Mouse (Mus musculus): ENCODE data around the gene Btla. TPM values are rescaled to one million over a fixed set of nuclear protein-coding genes. Genes with fewer than 3 reads are reported as not detected.
A peak's percentile ranks its signal among the peaks of the same experiment; 100 is the strongest.

Gene Btla
- polyA plus RNA-seq (2015; fragmentation: Nextera tagmentation; extraction: Ambion mirVana) = 0.10 TPM in 2 replicates

DNA sequence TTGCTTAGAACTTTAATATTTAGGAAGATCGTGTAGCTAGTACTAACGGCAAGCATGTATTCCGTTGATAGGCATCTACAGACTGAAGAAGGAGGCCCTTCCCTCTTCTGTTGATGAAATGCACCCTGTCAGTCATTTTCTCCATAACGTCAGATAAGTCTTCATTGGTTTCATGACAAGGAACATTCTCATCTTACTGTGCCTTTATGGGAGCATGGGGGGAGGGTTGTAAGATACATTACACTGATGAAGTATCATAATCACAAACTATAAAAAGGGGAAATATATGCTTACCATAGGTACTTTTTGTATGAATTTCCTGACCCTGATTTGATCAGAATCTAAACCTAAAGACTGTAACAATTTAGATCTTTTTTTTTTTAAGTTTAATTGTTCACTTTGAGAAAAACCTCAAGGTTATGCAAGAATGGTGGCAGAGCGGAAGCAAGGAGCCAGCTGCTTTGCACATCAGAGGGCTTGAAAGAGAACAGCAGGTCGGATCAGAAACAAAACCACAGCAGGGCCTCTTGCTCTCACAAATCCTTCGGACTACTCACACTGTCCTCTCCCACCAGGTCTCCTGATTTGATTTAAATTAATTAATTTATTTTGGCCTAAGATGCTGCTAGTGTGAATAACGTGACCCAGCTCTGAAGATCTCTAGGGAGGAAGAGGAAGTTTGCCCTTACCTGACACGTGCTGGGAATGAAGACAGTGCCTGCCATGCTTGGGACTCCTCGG is at the start of gene Btla:
Gene Btla, plus strand, starts transcription at position 668 of the 741 bp plus-strand sequence.
- H3K4me3 ChIP-seq (ENCODE audit: low read depth, low read length) = no peak within 1 kb of the TSS
- 29% methylated on average over 10 of the region's 10 CpGs for WGBS
- ATAC-seq = no peak
- no peaks in the 10 kb centered on the region for H3K4me1 ChIP-seq (ENCODE audit: control insufficient read depth, insufficient read depth, low read length)
- no peaks in the 10 kb centered on the region for H3K27me3 ChIP-seq (ENCODE audit: control insufficient read depth, insufficient read depth, low read depth, low read length)
- H3K9me3 ChIP-seq (replicated peaks; ENCODE audit: control insufficient read depth, low read length, poor library complexity, severe bottlenecking) = no peaks in the 10 kb centered on the region
- no peak within 1 kb of the TSS for H3K4me2 ChIP-seq (ENCODE audit: low read length)
- H3K9ac ChIP-seq (ENCODE audit: low read depth, low read length) = no peak within 1 kb of the TSS
- H3K27ac ChIP-seq (ENCODE audit: low read length) = no peak within 1 kb of the TSS
- H3K36me3 ChIP-seq (ENCODE audit: control insufficient read depth, insufficient read depth, low read length) = no peaks in the 10 kb centered on the region

DNA sequence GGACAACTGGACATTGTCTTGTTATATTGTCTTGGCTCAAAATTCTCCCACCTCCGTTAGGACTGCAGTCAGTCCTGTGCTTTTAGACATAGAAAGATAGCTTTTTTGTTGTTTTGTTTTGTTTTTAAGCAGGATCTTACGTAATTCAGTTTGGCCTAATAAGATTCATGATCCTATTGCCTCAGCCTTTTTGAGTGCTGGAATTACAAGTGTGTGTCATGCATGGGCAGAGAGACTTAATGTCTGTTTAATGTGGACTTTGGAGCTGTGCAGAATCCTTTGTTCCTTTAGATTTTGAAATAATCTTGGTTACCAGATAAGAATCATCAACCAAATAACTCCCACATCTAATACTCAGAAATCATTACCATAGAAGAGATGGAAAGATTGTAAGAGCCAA is 45.6 kb upstream of the Btla start:
- H3K27ac ChIP-seq (ENCODE audit: low read length) = no peak overlapping the region
- H3K36me3 ChIP-seq (ENCODE audit: control insufficient read depth, insufficient read depth, low read length) = peaks cover 7% of the 10 kb centered on the region; the same call in 1 of the 2 replicates
- no peak for ATAC-seq
- H3K9ac ChIP-seq (ENCODE audit: low read depth, low read length) = no peak overlapping the region
- no peaks in the 10 kb centered on the region for H3K4me1 ChIP-seq (ENCODE audit: control insufficient read depth, insufficient read depth, low read length)
- H3K27me3 ChIP-seq (ENCODE audit: control insufficient read depth, insufficient read depth, low read depth, low read length) = no peaks in the 10 kb centered on the region
- no peak overlapping the region for H3K4me3 ChIP-seq (ENCODE audit: low read depth, low read length)
- no peak overlapping the region for H3K4me2 ChIP-seq (ENCODE audit: low read length)
- no peaks in the 10 kb centered on the region for H3K9me3 ChIP-seq (replicated peaks; ENCODE audit: control insufficient read depth, low read length, poor library complexity, severe bottlenecking)
- whole genome bisulfite sequencing = 84% methylated on average over 2 of the region's 2 CpGs

DNA sequence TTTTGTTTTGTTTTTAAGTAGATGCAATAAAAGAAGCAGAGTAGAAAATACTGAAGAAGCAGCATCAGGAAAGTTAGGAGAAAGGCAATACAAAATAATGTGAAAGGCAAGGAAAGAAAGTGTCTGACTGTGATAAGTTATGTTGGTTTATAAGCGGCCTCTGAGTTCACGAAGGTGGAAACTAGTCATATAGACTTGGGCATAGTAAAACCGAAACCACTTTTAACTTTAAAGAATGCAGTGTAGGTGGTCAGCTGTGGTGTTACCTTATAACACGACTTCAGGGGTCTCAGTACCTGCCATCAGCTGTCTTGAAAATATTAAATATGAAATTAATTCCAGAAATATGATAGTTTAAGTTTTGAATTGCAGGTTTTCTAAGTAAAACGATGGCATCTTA is 42.3 kb upstream of the Btla start:
- no peak overlapping the region for H3K9ac ChIP-seq (ENCODE audit: low read depth, low read length)
- no peak overlapping the region for H3K27ac ChIP-seq (ENCODE audit: low read length)
- ATAC-seq = no peak
- no peaks in the 10 kb centered on the region for H3K9me3 ChIP-seq (replicated peaks; ENCODE audit: control insufficient read depth, low read length, poor library complexity, severe bottlenecking)
- no peaks in the 10 kb centered on the region for H3K4me1 ChIP-seq (ENCODE audit: control insufficient read depth, insufficient read depth, low read length)
- H3K4me2 ChIP-seq (ENCODE audit: low read length) = no peak overlapping the region
- no peaks in the 10 kb centered on the region for H3K27me3 ChIP-seq (ENCODE audit: control insufficient read depth, insufficient read depth, low read depth, low read length)
- peaks cover 8% of the 10 kb centered on the region for H3K36me3 ChIP-seq (ENCODE audit: control insufficient read depth, insufficient read depth, low read length)
- H3K4me3 ChIP-seq (ENCODE audit: low read depth, low read length) = no peak overlapping the region
- WGBS = 94% methylated on average over 5 of the region's 5 CpGs

DNA sequence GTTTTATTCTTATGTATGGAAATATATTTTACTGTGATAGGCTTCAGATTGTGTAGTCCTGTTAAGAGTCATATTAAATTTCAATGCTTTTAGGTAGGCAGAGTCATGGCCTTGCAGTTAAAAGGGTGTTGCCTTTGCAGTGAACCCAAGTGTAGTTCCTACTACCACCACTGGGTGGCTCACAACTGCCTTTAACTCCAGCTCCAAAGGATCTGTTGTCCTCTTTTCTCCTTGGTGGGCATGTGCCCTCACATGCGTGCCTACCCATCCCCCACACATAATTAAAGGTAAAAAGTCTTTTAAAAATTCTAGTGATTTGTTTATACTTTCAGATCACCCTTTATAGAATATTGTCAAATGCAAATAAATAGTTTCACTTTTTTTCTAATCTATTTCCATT is 31.5 kb upstream of the Btla start:
- no peak overlapping the region for H3K27ac ChIP-seq (ENCODE audit: low read length)
- H3K4me3 ChIP-seq (ENCODE audit: low read depth, low read length) = no peak overlapping the region
- WGBS = 0% methylated on average over 1 of the region's 1 CpGs
- H3K9ac ChIP-seq (ENCODE audit: low read depth, low read length) = no peak overlapping the region
- no peaks in the 10 kb centered on the region for H3K9me3 ChIP-seq (replicated peaks; ENCODE audit: control insufficient read depth, low read length, poor library complexity, severe bottlenecking)
- peak; percentile 40 for ATAC-seq
- H3K4me2 ChIP-seq (ENCODE audit: low read length) = no peak overlapping the region
- H3K4me1 ChIP-seq (ENCODE audit: control insufficient read depth, insufficient read depth, low read length) = no peaks in the 10 kb centered on the region
- no peaks in the 10 kb centered on the region for H3K27me3 ChIP-seq (ENCODE audit: control insufficient read depth, insufficient read depth, low read depth, low read length)
- 0 out of 2 replicates have a peak, but pooled peaks cover 4% of the 10 kb centered on the region for H3K36me3 ChIP-seq (ENCODE audit: control insufficient read depth, insufficient read depth, low read length)

DNA sequence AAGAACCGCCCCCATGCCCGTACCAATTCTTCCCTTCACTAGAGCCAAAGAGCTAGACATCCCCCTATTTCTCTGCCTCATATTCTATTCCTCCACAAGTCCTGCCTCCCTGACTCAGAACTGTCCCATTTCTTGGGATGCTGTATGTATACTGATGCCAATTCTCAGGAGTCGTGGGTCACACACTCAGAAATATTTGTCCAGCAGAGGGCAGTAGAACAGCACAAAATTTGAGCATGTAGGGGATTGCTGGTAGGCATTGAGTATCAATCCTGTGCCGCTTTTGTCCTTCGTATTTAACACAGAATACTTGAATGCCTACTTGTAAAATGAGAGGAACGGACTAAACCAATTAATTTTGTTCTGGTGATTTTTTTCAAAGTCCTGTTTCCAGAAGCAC is 27.3 kb upstream of the Btla start:
- peak; percentile 93 for ATAC-seq
- H3K9me3 ChIP-seq (replicated peaks; ENCODE audit: control insufficient read depth, low read length, poor library complexity, severe bottlenecking) = no peaks in the 10 kb centered on the region
- no peaks in the 10 kb centered on the region for H3K4me1 ChIP-seq (ENCODE audit: control insufficient read depth, insufficient read depth, low read length)
- no peak overlapping the region for H3K27ac ChIP-seq (ENCODE audit: low read length)
- no peak overlapping the region for H3K4me3 ChIP-seq (ENCODE audit: low read depth, low read length)
- 31% methylated on average over 6 of the region's 6 CpGs for WGBS
- H3K36me3 ChIP-seq (ENCODE audit: control insufficient read depth, insufficient read depth, low read length) = no peaks in the 10 kb centered on the region
- H3K4me2 ChIP-seq (ENCODE audit: low read length) = no peak overlapping the region
- no peaks in the 10 kb centered on the region for H3K27me3 ChIP-seq (ENCODE audit: control insufficient read depth, insufficient read depth, low read depth, low read length)
- no peak overlapping the region for H3K9ac ChIP-seq (ENCODE audit: low read depth, low read length)

DNA sequence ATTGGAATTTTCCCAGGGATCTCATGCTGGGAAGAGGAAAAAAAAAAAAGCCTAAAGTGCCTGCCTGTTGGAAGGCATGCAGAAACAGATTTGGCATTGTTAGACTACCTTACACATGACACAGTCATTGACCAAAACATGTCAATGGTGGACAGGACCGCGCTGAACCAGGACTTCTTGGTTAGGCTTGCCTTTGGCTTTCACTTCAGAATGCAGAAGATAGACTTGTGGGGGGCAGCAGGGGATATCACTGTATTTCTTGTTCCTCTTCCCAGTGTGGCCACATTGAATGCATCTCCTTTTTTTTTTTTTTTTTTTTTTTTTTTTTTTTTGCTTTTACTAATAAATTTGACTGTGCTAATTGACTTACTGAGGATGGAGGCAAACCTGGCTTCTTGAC is 22.7 kb upstream of the Btla start:
- 93% methylated on average over 2 of the region's 2 CpGs for WGBS
- H3K4me2 ChIP-seq (ENCODE audit: low read length) = no peak overlapping the region
- H3K9me3 ChIP-seq (replicated peaks; ENCODE audit: control insufficient read depth, low read length, poor library complexity, severe bottlenecking) = no peaks in the 10 kb centered on the region
- H3K36me3 ChIP-seq (ENCODE audit: control insufficient read depth, insufficient read depth, low read length) = no peaks in the 10 kb centered on the region
- H3K4me1 ChIP-seq (ENCODE audit: control insufficient read depth, insufficient read depth, low read length) = no peaks in the 10 kb centered on the region
- no peak overlapping the region for H3K4me3 ChIP-seq (ENCODE audit: low read depth, low read length)
- ATAC-seq = no peak
- H3K9ac ChIP-seq (ENCODE audit: low read depth, low read length) = no peak overlapping the region
- H3K27ac ChIP-seq (ENCODE audit: low read length) = no peak overlapping the region
- H3K27me3 ChIP-seq (ENCODE audit: control insufficient read depth, insufficient read depth, low read depth, low read length) = no peaks in the 10 kb centered on the region

DNA sequence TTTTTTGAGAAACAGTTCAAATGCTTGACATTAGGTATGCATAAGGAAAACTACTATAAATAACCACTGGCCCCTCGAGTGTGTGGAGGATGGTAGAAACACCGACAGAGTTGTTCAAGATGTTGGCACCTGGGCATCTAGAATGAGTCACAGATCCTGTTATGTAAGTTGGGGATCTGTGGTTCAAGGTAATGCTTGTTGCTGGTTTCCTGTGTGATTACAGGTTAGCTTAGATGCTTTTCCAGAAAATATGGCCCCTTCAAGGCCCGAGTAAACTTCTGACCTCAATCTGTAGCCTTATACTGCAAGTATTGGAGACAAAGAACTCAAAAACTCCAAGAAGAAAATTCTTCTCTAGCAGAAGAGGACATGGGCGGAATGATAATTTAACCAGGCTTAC is 19.7 kb upstream of the Btla start:
- Histone ChIP-seq H3K36me3 (ENCODE audit: control insufficient read depth, insufficient read depth, low read length) (no peaks in the 10 kb centered on the region), H3K4me2 (ENCODE audit: low read length) (no peak overlapping the region), H3K9me3 (replicated peaks; ENCODE audit: control insufficient read depth, low read length, poor library complexity, severe bottlenecking) (no peaks in the 10 kb centered on the region), H3K9ac (ENCODE audit: low read depth, low read length) (no peak overlapping the region), H3K4me1 (ENCODE audit: control insufficient read depth, insufficient read depth, low read length) (no peaks in the 10 kb centered on the region), H3K27ac (ENCODE audit: low read length) (no peak overlapping the region), H3K27me3 (ENCODE audit: control insufficient read depth, insufficient read depth, low read depth, low read length) (no peaks in the 10 kb centered on the region), H3K4me3 (ENCODE audit: low read depth, low read length) (no peak overlapping the region)
- 88% methylated on average over 4 of the region's 4 CpGs for WGBS
- no peak for ATAC-seq

DNA sequence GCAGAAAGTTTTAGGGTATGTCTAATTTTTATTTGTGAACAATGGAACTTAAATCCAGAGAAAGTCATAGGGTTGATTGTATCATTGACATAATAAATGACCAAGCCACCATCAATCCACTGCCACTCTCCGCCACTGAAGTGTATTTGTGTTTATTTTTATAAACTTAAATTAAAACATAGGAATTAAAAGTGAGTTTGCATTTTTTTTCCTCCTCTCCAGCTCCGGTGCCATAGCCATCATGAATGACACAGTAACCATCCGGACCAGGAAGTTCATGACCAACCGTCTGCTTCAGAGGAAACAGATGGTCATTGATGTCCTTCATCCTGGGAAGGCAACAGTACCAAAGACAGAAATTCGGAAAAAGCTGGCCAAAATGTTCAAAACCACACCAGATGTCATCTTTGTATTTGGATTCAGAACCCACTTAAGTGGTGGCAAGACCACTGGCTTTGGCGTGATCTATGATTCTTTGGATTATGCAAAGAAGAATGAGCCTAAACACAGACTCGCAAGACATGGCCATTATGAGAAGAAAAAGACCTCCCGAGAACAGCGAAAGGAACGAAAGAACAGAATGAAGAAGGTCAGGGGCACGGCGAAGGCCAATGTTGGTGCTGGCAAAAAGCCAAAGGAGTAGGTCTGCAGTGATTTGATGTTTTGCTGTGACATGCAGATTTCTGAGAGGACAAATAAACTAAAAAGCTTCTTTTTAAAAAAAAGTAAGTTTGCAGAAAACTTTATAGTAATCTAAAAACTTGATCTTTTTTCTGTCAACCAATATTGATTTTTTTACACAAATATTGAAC is 19.1 kb upstream of the Btla start:
- H3K4me2 ChIP-seq (ENCODE audit: low read length) = no peak overlapping the region
- WGBS = 75% methylated on average over 12 of the region's 12 CpGs

DNA sequence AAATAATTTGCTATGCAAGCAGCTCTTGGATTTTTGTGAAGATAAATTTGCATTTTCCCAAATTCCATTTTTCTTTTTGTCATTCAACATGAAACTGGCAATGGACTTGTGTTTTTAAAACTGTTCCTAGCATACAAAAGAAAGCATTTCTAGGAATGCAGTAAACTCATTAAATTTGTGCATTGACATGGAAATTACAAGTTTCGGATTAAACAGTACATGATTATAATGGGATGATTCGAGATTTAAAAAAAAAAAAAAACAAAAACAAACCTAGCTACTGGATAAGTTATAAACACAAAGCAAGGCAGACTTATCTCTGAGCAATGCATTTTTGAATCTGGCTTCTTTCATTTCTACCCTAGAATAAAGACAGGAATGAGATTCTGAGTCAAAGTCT is 2.1 kb upstream of the Btla start:
- Histone ChIP-seq H3K36me3 (ENCODE audit: control insufficient read depth, insufficient read depth, low read length) (no peaks in the 10 kb centered on the region), H3K4me3 (ENCODE audit: low read depth, low read length) (no peak overlapping the region), H3K4me2 (ENCODE audit: low read length) (no peak overlapping the region), H3K4me1 (ENCODE audit: control insufficient read depth, insufficient read depth, low read length) (no peaks in the 10 kb centered on the region), H3K9ac (ENCODE audit: low read depth, low read length) (no peak overlapping the region), H3K27me3 (ENCODE audit: control insufficient read depth, insufficient read depth, low read depth, low read length) (no peaks in the 10 kb centered on the region), H3K27ac (ENCODE audit: low read length) (no peak overlapping the region), H3K9me3 (replicated peaks; ENCODE audit: control insufficient read depth, low read length, poor library complexity, severe bottlenecking) (no peaks in the 10 kb centered on the region)
- no peak for ATAC-seq
- WGBS = 51% methylated on average over 2 of the region's 2 CpGs

More for the DNA sequence above, 19.1 kb upstream of the Btla start:
- Histone ChIP-seq H3K4me1 (ENCODE audit: control insufficient read depth, insufficient read depth, low read length) (no peaks in the 10 kb centered on the region), H3K36me3 (ENCODE audit: control insufficient read depth, insufficient read depth, low read length) (no peaks in the 10 kb centered on the region), H3K27me3 (ENCODE audit: control insufficient read depth, insufficient read depth, low read depth, low read length) (no peaks in the 10 kb centered on the region), H3K4me3 (ENCODE audit: low read depth, low read length) (no peak overlapping the region), H3K9ac (ENCODE audit: low read depth, low read length) (no peak overlapping the region), H3K9me3 (replicated peaks; ENCODE audit: control insufficient read depth, low read length, poor library complexity, severe bottlenecking) (no peaks in the 10 kb centered on the region), H3K27ac (ENCODE audit: low read length) (no peak overlapping the region)
- ATAC-seq = no peak
